Mouse (Mus musculus): Measurements from ENCODE around the gene Idh1.

Gene Idh1

GRCm38 (mm10) chr1:65156111-65156510 is 30.2 kb downstream of the Idh1 start:
- Histone ChIP-seq H3K36me3 (ENCODE audit: control insufficient read depth, insufficient read depth, low read length, poor library complexity, severe bottlenecking) (peaks cover 8% of the 10 kb centered on the region; the same call in 1 of the 2 replicates), H3K27me3 (ENCODE audit: control insufficient read depth, insufficient read depth, low read length, poor library complexity, severe bottlenecking) (no peaks in the 10 kb centered on the region)
- no peak for DNase-seq (ENCODE audit: low read depth, low spot score)

GRCm38 (mm10) chr1:65154814-65155213 is 31.5 kb downstream of the Idh1 start:
- H3K27me3 ChIP-seq (ENCODE audit: control insufficient read depth, insufficient read depth, low read length, poor library complexity, severe bottlenecking) = no peaks in the 10 kb centered on the region
- no peak for DNase-seq (ENCODE audit: low read depth, low spot score)
- peaks cover 3% of the 10 kb centered on the region; the same call in 1 of the 2 replicates for H3K36me3 ChIP-seq (ENCODE audit: control insufficient read depth, insufficient read depth, low read length, poor library complexity, severe bottlenecking)

- Histone ChIP-seq H3K27me3 (ENCODE audit: control insufficient read depth, insufficient read depth, low read length, poor library complexity, severe bottlenecking) (no peaks in the 10 kb centered on the region), H3K36me3 (ENCODE audit: control insufficient read depth, insufficient read depth, low read length, poor library complexity, severe bottlenecking) (no peaks in the 10 kb centered on the region)
- no peak for DNase-seq (ENCODE audit: low read depth, low spot score)
These were observed 38.3 kb downstream of the Idh1 start for GRCm38 (mm10) chr1:65147971-65148370.

GRCm38 (mm10) chr1:65147326-65147725 is 39.0 kb downstream of the Idh1 start:
- Histone ChIP-seq H3K27me3 (ENCODE audit: control insufficient read depth, insufficient read depth, low read length, poor library complexity, severe bottlenecking) (no peaks in the 10 kb centered on the region), H3K36me3 (ENCODE audit: control insufficient read depth, insufficient read depth, low read length, poor library complexity, severe bottlenecking) (no peaks in the 10 kb centered on the region)
- DNase-seq (ENCODE audit: low read depth, low spot score) = no peak

- DNase-seq (ENCODE audit: low read depth, low spot score) = no peak
- Histone ChIP-seq H3K27me3 (ENCODE audit: control insufficient read depth, insufficient read depth, low read length, poor library complexity, severe bottlenecking) (no peaks in the 10 kb centered on the region), H3K36me3 (ENCODE audit: control insufficient read depth, insufficient read depth, low read length, poor library complexity, severe bottlenecking) (no peaks in the 10 kb centered on the region)
These were observed 39.7 kb downstream of the Idh1 start for GRCm38 (mm10) chr1:65146601-65147000.

- H3K27me3 ChIP-seq (ENCODE audit: control insufficient read depth, insufficient read depth, low read length, poor library complexity, severe bottlenecking) = no peaks in the 10 kb centered on the region
- DNase-seq (ENCODE audit: low read depth, low spot score) = no peak
- no peaks in the 10 kb centered on the region for H3K36me3 ChIP-seq (ENCODE audit: control insufficient read depth, insufficient read depth, low read length, poor library complexity, severe bottlenecking)
These were observed 41.5 kb downstream of the Idh1 start for GRCm38 (mm10) chr1:65144783-65145182.

GRCm38 (mm10) chr1:65137560-65137959 is 48.7 kb downstream of the Idh1 start:
- Histone ChIP-seq H3K36me3 (ENCODE audit: control insufficient read depth, insufficient read depth, low read length, poor library complexity, severe bottlenecking) (no peaks in the 10 kb centered on the region), H3K27me3 (ENCODE audit: control insufficient read depth, insufficient read depth, low read length, poor library complexity, severe bottlenecking) (no peaks in the 10 kb centered on the region)
- no peak for DNase-seq (ENCODE audit: low read depth, low spot score)

GRCm38 (mm10) chr1:65132833-65133232 is 53.5 kb downstream of the Idh1 start:
- no peaks in the 10 kb centered on the region for H3K36me3 ChIP-seq (ENCODE audit: control insufficient read depth, insufficient read depth, low read length, poor library complexity, severe bottlenecking)
- no peaks in the 10 kb centered on the region for H3K27me3 ChIP-seq (ENCODE audit: control insufficient read depth, insufficient read depth, low read length, poor library complexity, severe bottlenecking)
- DNase-seq (ENCODE audit: low read depth, low spot score) = no peak

- Histone ChIP-seq H3K36me3 (ENCODE audit: control insufficient read depth, insufficient read depth, low read length, poor library complexity, severe bottlenecking) (no peaks in the 10 kb centered on the region), H3K27me3 (ENCODE audit: control insufficient read depth, insufficient read depth, low read length, poor library complexity, severe bottlenecking) (no peaks in the 10 kb centered on the region)
- no peak for DNase-seq (ENCODE audit: low read depth, low spot score)
These were observed 54.6 kb downstream of the Idh1 start for GRCm38 (mm10) chr1:65131671-65132070.

- no peaks in the 10 kb centered on the region for H3K36me3 ChIP-seq (ENCODE audit: control insufficient read depth, insufficient read depth, low read length, poor library complexity, severe bottlenecking)
- DNase-seq (ENCODE audit: low read depth, low spot score) = no peak
These were observed 56.1 kb downstream of the Idh1 start for GRCm38 (mm10) chr1:65130226-65130625.

GRCm38 (mm10) chr1:65129634-65130180 is 56.6 kb downstream of the Idh1 start:
- H3K36me3 ChIP-seq (ENCODE audit: control insufficient read depth, insufficient read depth, low read length, poor library complexity, severe bottlenecking) = no peaks in the 10 kb centered on the region
- H3K27me3 ChIP-seq (ENCODE audit: control insufficient read depth, insufficient read depth, low read length, poor library complexity, severe bottlenecking) = no peaks in the 10 kb centered on the region
- no peak for DNase-seq (ENCODE audit: low read depth, low spot score)

More at GRCm38 (mm10) chr1:65130226-65130625, 56.1 kb downstream of the Idh1 start:
- H3K27me3 ChIP-seq (ENCODE audit: control insufficient read depth, insufficient read depth, low read length, poor library complexity, severe bottlenecking) = no peaks in the 10 kb centered on the region

GRCm38 (mm10) chr1:65122574-65123372 is 63.5 kb downstream of the Idh1 start, which contains the start of gene D630023F18Rik:
Gene D630023F18Rik (minus strand): TSS chr1:65123214.
- Histone ChIP-seq H3K27me3 (ENCODE audit: control insufficient read depth, insufficient read depth, low read length, poor library complexity, severe bottlenecking) (no peaks in the 10 kb centered on the region; the same call in 1 of the 2 replicates), H3K36me3 (ENCODE audit: control insufficient read depth, insufficient read depth, low read length, poor library complexity, severe bottlenecking) (no peaks in the 10 kb centered on the region)
- DNase-seq (ENCODE audit: low read depth, low spot score) = no peak

GRCm38 (mm10) chr1:65119438-65119837 is 66.9 kb downstream of the Idh1 start, which contains the start of gene Gm28845:
Gene Gm28845 (minus strand): TSS chr1:65119558.
- H3K36me3 ChIP-seq (ENCODE audit: control insufficient read depth, insufficient read depth, low read length, poor library complexity, severe bottlenecking) = no peaks in the 10 kb centered on the region

GRCm38 (mm10) chr1:65118150-65118913 is 68.0 kb downstream of the Idh1 start:
- H3K36me3 ChIP-seq (ENCODE audit: control insufficient read depth, insufficient read depth, low read length, poor library complexity, severe bottlenecking) = no peaks in the 10 kb centered on the region
- H3K27me3 ChIP-seq (ENCODE audit: control insufficient read depth, insufficient read depth, low read length, poor library complexity, severe bottlenecking) = no peaks in the 10 kb centered on the region; the same call in 1 of the 2 replicates
- DNase-seq (ENCODE audit: low read depth, low spot score) = no peak

More at GRCm38 (mm10) chr1:65119438-65119837, 66.9 kb downstream of the Idh1 start, which contains the start of gene Gm28845:
- no peaks in the 10 kb centered on the region; the same call in 1 of the 2 replicates for H3K27me3 ChIP-seq (ENCODE audit: control insufficient read depth, insufficient read depth, low read length, poor library complexity, severe bottlenecking)
- no peak for DNase-seq (ENCODE audit: low read depth, low spot score)

Measured in splenic B cell, adult 2 months (primary cell).